Mouse (Mus musculus) cortical plate, adult 2 months (tissue): Measurements from ENCODE around the gene Samd4b.

Experiments
- CTCF ChIP-seq: fragments of 200-500 bp; IDR thresholded peaks from 2 replicates; pipeline ENCODE4 v1.5.1; 2011; ENCODE audit warnings: mild to moderate bottlenecking, control low read depth, low read length; ENCODE audit not compliant: insufficient read depth; ENCODE audit errors: extremely low read depth
- POLR2A ChIP-seq: fragments of 200-500 bp; IDR thresholded peaks from 2 replicates; pipeline ENCODE4 v1.6.1; 2011; ENCODE audit warnings: mild to moderate bottlenecking, low read length, control low read depth; ENCODE audit not compliant: insufficient read depth; ENCODE audit errors: extremely low read depth

- no peak for TF ChIP-seq CTCF
- TF ChIP-seq POLR2A = 0 out of 2 replicates have a peak, but pooled peaks have one; percentile 17
Measured at GRCm38 (mm10) chr7:28372251-28373108, 225.5 kb downstream of the Samd4b start, which contains the start of gene Plekhg2.
